Mouse (Mus musculus): ENCODE measurements around the gene Atp5g2.

GRCm38 (mm10) chr15:102702972-102703371 lies 30.8 kb upstream of the Atp5g2 start:
- TF ChIP-seq ZC3H11A (IDR thresholded peaks at IDR 0.05; ENCODE audit: borderline replicate concordance, low read depth, low read length) (no peak), ZNF384 (IDR thresholded peaks at IDR 0.05; ENCODE audit: low read depth, low read length) (no peak), CHD2 (IDR thresholded peaks at IDR 0.05; ENCODE audit: low read depth, low read length) (no peak), HCFC1 (IDR thresholded peaks at IDR 0.05; ENCODE audit: borderline replicate concordance, insufficient read depth, low read length) (no peak)

All from ES-E14 (cell line).